Mouse (Mus musculus) ZHBTc4 (cell line): ENCODE results near the gene 2410015M20Rik.
A peak's percentile ranks its signal among the peaks of the same experiment; 100 is the strongest.

Experiments used
- DNase-seq: peaks from one replicate; pipeline ENCODE4 v3.0.0-alpha.2; 2011; ENCODE audit warnings: low read depth, low spot score

The 2410015M20Rik gene

GRCm38 (mm10) chr17:56609452-56610171, at the start of gene 2410015M20Rik:
2410015M20Rik (minus strand) TSS chr17:56609771.
- DNase-seq, result peak; percentile 99

- DNase-seq, result no peak
Observed at GRCm38 (mm10) chr17:56656171-56656570, 46.6 kb upstream of the 2410015M20Rik start.

GRCm38 (mm10) chr17:56655311-56655710, 45.7 kb upstream of the 2410015M20Rik start:
- no peak for DNase-seq

- DNase-seq, result no peak
Observed at GRCm38 (mm10) chr17:56654771-56655170, 45.2 kb upstream of the 2410015M20Rik start.

GRCm38 (mm10) chr17:56651801-56652200, 42.2 kb upstream of the 2410015M20Rik start:
- DNase-seq, result peak; percentile 78

- DNase-seq, result no peak
Observed at GRCm38 (mm10) chr17:56647546-56647945, 38.0 kb upstream of the 2410015M20Rik start.

- DNase-seq, result no peak
Observed at GRCm38 (mm10) chr17:56643237-56643636, 33.7 kb upstream of the 2410015M20Rik start.

- no peak for DNase-seq
Observed at GRCm38 (mm10) chr17:56634023-56634422, 24.5 kb upstream of the 2410015M20Rik start.

GRCm38 (mm10) chr17:56631807-56632206, 22.2 kb upstream of the 2410015M20Rik start:
- peak; percentile 97 for DNase-seq

- DNase-seq, result peak; percentile 30
Observed at GRCm38 (mm10) chr17:56629800-56630781, 20.5 kb upstream of the 2410015M20Rik start.

GRCm38 (mm10) chr17:56627530-56628277, 18.1 kb upstream of the 2410015M20Rik start, which contains the start of gene Catsperd:
Catsperd (plus strand) TSS chr17:56628143.
- DNase-seq, result peak; percentile 75

- peak; percentile 99 for DNase-seq
Observed at GRCm38 (mm10) chr17:56626754-56627470, 17.3 kb upstream of the 2410015M20Rik start, which contains the start of gene Lonp1. Lonp1 (minus strand) TSS chr17:56626887.

GRCm38 (mm10) chr17:56626260-56626659, 16.7 kb upstream of the 2410015M20Rik start:
- peak; percentile 25 for DNase-seq

- no peak for DNase-seq
Observed at GRCm38 (mm10) chr17:56625495-56625894, 15.9 kb upstream of the 2410015M20Rik start.

GRCm38 (mm10) chr17:56617628-56618027, 8.1 kb upstream of the 2410015M20Rik start:
- no peak for DNase-seq

GRCm38 (mm10) chr17:56616725-56617124, 7.2 kb upstream of the 2410015M20Rik start:
- DNase-seq, result peak; percentile 33

GRCm38 (mm10) chr17:56615792-56616191, 6.2 kb upstream of the 2410015M20Rik start:
- DNase-seq, result no peak

- peak; percentile 70 for DNase-seq
Observed at GRCm38 (mm10) chr17:56615136-56615784, 5.7 kb upstream of the 2410015M20Rik start.

- DNase-seq, result peak; percentile 68
Observed at GRCm38 (mm10) chr17:56614391-56615135, 5.0 kb upstream of the 2410015M20Rik start.
